ENCODE assay signal across 32 mouse cellular contexts in the genomic region with DNA sequence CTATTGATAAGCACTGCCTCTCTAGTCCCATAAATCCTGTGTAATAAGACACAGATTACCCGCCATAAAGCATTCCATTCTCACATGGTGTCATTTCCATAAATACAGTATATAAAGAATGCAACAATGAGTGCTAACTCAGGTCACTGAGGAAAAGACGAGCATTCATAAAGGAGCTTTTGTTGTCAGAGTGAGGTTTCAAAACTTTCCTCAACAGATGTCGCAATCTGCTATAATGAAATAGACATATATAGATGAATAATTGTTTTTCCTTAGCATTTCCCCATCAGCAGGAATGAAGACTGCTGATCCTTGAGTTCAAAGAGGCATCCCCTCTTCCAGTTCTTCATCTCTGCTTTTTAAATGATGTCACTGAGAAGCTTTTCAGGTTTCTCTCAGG.
"Had no signal": no experiment of that assay in that cellular context is flagged by ENCODE, and none has a peak within 500 bp of the region (broad histone marks: within the 10 kb centered on the region; RNA-seq: fewer than 3 reads in every experiment).

No protein-coding gene starts in this region.

- H3K4me2 ChIP-seq: limb, embryonic 12.5 days; limb, embryonic 13.5 days; limb, embryonic 15.5 days; liver, embryonic 11.5 days; liver, embryonic 12.5 days; liver, embryonic 13.5 days; liver, embryonic 15.5 days; lung, embryonic 14.5 days; lung, embryonic 15.5 days; midbrain, embryonic 11.5 days; midbrain, embryonic 12.5 days; midbrain, embryonic 13.5 days; midbrain, embryonic 15.5 days; neural tube, embryonic 12.5 days had no signal

- H3K27me3 ChIP-seq: limb, embryonic 15.5 days; liver, embryonic 12.5 days; liver, embryonic 13.5 days; liver, embryonic 15.5 days; lung, embryonic 15.5 days; megakaryocyte, embryonic 14.5 days; midbrain, embryonic 12.5 days; midbrain, embryonic 13.5 days; midbrain, embryonic 15.5 days; neural tube, embryonic 12.5 days had no signal

- H3K4me3 ChIP-seq: limb, embryonic 10.5 days; limb, embryonic 12.5 days; limb, embryonic 13.5 days; limb, embryonic 15.5 days; liver, embryonic 12.5 days; liver, embryonic 13.5 days; liver, embryonic 15.5 days; lung, embryonic 15.5 days; megakaryocyte, embryonic 14.5 days; midbrain, embryonic 10.5 days; midbrain, embryonic 12.5 days; midbrain, embryonic 13.5 days; midbrain, embryonic 15.5 days; myocyte; neural tube, embryonic 12.5 days had no signal

- H3K9ac ChIP-seq: limb, embryonic 12.5 days; limb, embryonic 13.5 days; limb, embryonic 15.5 days; liver, embryonic 12.5 days; liver, embryonic 13.5 days; liver, embryonic 14.5 days; liver, embryonic 15.5 days; liver, postnatal 0 days; lung, embryonic 14.5 days; lung, embryonic 15.5 days; midbrain, embryonic 12.5 days; midbrain, embryonic 13.5 days; midbrain, embryonic 15.5 days; neural tube, embryonic 12.5 days had no signal

- H3K27ac ChIP-seq: limb, embryonic 10.5 days; limb, embryonic 12.5 days; limb, embryonic 13.5 days; limb, embryonic 15.5 days; liver, embryonic 12.5 days; liver, embryonic 13.5 days; liver, embryonic 14.5 days; liver, embryonic 15.5 days; lung, embryonic 15.5 days; macrophage; midbrain, embryonic 10.5 days; midbrain, embryonic 12.5 days; midbrain, embryonic 13.5 days; midbrain, embryonic 15.5 days; neural tube, embryonic 12.5 days had no signal

- ATAC-seq: liver, embryonic 12.5 days; liver, postnatal 0 days; lung, postnatal 0 days; midbrain, embryonic 13.5 days; midbrain, embryonic 15.5 days; midbrain, embryonic 16.5 days had no signal

- H3K4me1 ChIP-seq: limb, embryonic 12.5 days; limb, embryonic 13.5 days; limb, embryonic 15.5 days; liver, embryonic 12.5 days; liver, embryonic 13.5 days; liver, embryonic 15.5 days; lung, embryonic 15.5 days; midbrain, embryonic 12.5 days; midbrain, embryonic 13.5 days; midbrain, embryonic 15.5 days; neural tube, embryonic 12.5 days had no signal

- DNase-seq: left cerebral cortex, postnatal 4 days; liver; liver, embryonic 13.5 days; liver, postnatal 0 days; lung, adult 18-20 months; lung, adult 2 months; lung, embryonic 14.5 days; lung, postnatal 10 days; lung, postnatal 14 days; lung, postnatal 36 days; lung, postnatal 4 days; midbrain, embryonic 14.5 days had no signal

- H3K36me3 ChIP-seq: limb, embryonic 10.5 days; limb, embryonic 12.5 days; limb, embryonic 13.5 days; limb, embryonic 15.5 days; liver, embryonic 12.5 days; liver, embryonic 13.5 days; liver, embryonic 15.5 days; lung, embryonic 15.5 days; midbrain, embryonic 10.5 days; midbrain, embryonic 12.5 days; midbrain, embryonic 13.5 days; midbrain, embryonic 15.5 days; neural tube, embryonic 12.5 days had no signal

- H3K9me3 ChIP-seq: limb, embryonic 10.5 days; limb, embryonic 12.5 days; limb, embryonic 13.5 days; limb, embryonic 15.5 days; liver, embryonic 12.5 days; liver, embryonic 13.5 days; liver, embryonic 15.5 days; lung, embryonic 15.5 days; megakaryocyte, embryonic 14.5 days; midbrain, embryonic 10.5 days; midbrain, embryonic 12.5 days; midbrain, embryonic 13.5 days; midbrain, embryonic 15.5 days; neural tube, embryonic 12.5 days had no signal
